Mouse (Mus musculus): ENCODE measurements around the gene E2f2. TPM values are rescaled to one million over a fixed set of nuclear protein-coding genes. Genes with fewer than 3 reads are reported as not detected.

The E2f2 gene
- polyA plus RNA-seq (2017; shearing (Covaris generic)), result 27.1 TPM

DNA sequence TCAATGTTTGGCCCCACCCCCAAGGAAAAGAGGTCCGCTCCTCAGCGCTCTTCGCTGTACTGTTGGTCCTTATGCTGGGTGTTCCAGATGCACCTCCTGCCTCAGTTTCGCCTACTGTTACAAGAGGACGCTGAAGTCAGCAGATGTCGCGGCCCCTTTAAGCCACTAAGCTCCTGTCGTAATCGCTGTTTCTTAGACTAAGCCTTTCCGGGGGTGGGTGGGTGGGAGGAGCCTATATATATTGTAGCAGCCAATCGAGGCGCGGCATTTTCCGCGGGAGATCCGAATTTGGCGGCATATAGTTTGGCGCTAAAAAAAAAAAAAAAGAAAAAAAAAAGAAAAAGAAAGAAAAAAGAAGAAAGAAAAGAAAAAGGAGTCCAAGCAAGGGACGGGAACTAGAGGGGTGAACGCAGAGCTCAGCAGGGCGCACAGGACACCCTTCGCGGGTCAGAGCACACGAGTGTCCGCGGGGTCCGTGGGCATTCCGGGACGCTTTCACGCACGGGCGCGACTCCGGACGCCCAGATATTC is at the start of gene E2f2:
TSS of gene E2f2 (plus strand) at position 384 of the 531 bp plus-strand sequence.

DNA sequence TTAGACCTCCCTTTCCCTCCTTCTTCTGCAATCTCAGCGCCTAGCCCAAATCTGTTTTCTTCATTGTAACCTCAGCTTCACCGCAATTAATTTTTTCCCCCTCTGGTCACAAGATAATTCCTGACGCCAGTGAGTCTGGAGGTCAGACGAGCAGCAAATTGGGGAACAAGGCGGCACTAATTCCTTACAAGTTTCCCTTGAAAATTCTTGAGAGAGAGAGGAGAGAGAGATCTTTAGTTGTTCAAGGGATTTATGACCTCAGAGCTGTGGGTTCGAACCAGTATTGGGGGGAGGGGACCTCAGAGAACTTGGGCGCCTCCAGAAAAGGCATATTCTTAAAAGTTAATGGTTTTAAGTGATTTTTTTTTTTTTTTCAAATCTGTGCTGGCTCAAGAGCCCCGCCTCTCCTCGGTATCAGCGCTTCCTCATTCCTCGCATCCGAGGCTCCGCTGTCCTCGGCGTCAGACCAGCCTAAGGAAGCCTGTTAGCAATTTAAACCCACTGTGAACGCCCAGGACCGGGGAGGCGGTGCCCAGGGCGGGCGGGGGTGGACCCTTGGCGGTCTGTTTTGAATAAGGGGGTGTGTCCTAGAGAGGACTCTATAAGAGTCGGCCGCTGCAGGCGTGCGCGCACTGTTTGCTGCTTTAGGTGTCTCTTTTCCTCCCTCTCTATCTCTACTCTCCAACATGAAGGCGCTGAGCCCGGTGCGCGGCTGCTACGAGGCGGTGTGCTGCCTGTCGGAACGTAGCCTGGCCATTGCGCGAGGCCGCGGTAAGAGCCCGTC is 28.8 kb upstream of the E2f2 start, which contains the start of gene Id3:
TSS of gene Id3 (plus strand) at position 305 of the 784 bp plus-strand sequence.

DNA sequence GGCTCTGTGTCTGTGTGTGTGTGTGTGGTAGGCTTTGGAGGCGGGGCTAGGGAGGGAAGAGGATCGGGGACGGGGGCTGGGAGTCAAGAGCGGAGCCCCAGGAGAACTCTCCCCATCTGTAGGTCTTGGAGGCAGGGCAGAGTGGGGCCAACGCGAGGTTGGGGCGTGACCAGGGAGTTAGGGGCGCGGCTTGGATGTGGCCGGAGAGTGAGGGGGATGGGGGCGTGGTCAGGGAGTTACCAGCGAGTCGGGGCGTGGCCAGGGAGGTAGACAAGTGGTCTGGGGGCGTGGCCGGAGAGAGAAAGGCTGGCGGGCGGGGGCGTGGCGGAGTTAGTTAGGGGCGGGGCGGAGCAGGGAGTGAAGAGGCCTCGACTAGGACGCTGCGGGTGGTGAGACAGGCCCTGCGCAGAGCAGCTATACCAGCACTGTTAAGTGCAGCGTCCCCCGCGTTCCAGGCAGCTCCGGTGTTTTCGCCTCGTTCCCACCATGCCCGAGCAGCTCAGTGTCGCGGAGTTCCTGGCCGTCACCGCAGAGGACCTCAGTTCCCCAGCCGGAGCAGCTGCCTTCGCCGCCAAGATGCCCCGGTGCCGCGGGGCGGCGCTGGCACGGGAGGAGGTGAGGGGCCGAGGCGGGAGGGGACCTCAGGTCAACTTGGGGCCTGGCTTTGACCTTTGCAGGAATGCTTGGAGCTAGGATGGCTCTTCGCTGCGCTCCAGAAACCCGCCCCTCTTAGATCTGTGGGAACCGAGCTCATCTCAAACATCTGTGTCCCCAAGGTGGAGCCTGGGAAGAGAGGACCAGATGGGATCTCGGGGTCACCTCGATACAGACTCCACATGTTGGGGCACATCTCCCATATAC is 34.1 kb downstream of the E2f2 start, which contains the start of gene Asap3:
TSS of gene Asap3 (plus strand) at position 333 of the 861 bp plus-strand sequence.

Other genes starting within 250 kb of the E2f2 start
- 75.4 TPM for gene Hmgcl, start 225.9 kb upstream of the E2f2 start, polyA plus RNA-seq (2017; shearing (Covaris generic))
- 32.5 TPM for gene Gale, start 208.7 kb upstream of the E2f2 start, polyA plus RNA-seq (2017; shearing (Covaris generic))
- 343 TPM for gene Lypla2, start 199.8 kb upstream of the E2f2 start, polyA plus RNA-seq (2017; shearing (Covaris generic))
- gene Pithd1, start 185.1 kb upstream of the E2f2 start, polyA plus RNA-seq (2017; shearing (Covaris generic)), result 7.5 TPM
- gene Eloa, start 150.6 kb upstream of the E2f2 start, polyA plus RNA-seq (2017; shearing (Covaris generic)), result 76.3 TPM
- gene Rpl11, start 119.0 kb upstream of the E2f2 start, polyA plus RNA-seq (2017; shearing (Covaris generic)), result 369 TPM
- 306 TPM for gene Id3, start 28.9 kb upstream of the E2f2 start, polyA plus RNA-seq (2017; shearing (Covaris generic))
- 0.15 TPM for gene Asap3, start 34.0 kb downstream of the E2f2 start, polyA plus RNA-seq (2017; shearing (Covaris generic))
- 0.22 TPM for gene Tcea3, start 75.3 kb downstream of the E2f2 start, polyA plus RNA-seq (2017; shearing (Covaris generic))
- 15.0 TPM for gene Zfp46, start 112.3 kb downstream of the E2f2 start, polyA plus RNA-seq (2017; shearing (Covaris generic))
- 122 TPM for gene Hnrnpr, start 138.5 kb downstream of the E2f2 start, polyA plus RNA-seq (2017; shearing (Covaris generic))